Mouse (Mus musculus): ENCODE measurements at regions not wholly inside any gene's neighbourhood (a gene's known extent, or its start where the extent isn't known, plus 50 kb on each side); places are given as distances from the start of the nearest gene placed in this dataset.

DNA sequence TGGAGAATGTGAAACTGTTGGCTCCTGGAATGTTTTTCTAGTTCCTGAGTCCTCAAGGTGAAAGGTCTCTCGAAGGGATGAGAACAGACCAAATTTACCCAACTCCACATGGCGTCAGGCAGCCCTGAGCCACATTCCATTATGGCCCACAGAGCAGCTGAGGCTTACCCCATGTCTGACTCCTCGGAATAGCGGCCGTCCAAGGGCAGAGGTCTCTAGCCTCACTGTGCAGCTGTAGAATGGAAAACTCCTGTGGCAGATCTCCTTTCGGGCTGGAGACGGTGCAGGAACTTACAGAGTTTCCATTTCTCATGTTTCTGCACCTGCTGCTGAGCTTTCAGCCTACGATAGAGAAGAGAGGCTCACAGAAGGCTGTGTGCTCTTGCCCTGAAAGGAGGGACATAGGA, 69.1 kb upstream of the Eed start:
- POLR2A ChIA-PET: no interaction called here

DNA sequence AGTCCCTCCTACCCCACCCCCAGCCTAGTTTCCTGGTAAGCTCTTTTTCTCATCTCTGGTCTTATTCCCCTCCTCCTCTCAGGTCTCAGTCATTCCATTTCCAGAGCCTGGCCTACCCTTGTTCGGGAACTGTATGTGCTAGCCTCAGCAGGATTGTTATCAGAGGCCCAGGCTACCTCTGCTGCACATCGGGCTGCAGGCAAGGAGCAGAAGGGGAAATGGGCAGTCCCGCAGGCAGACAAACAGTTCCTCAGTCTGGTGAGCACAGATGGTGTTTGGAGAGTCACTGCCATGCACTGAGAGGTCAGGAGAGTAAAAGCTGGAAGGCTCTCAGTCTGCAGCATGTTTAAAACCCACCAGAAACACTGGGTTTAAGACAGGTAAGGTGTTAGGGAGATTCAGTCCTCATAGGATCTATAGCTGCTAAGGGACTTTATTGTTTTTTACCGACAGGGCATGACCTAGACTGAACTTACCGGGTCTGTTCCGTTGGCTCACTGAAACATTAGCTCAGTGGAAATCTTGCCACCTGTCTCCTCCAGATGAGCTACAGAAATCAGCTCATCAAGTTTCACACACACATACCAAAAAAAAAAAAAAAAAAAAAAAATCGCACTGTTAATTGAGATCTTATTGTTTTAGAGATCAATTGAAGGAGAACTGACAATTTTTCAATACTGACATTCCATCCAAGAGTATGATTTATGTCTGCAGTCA, 74.2 kb upstream of the Eed start:
- POLR2A ChIA-PET: interaction anchor here in 3 of 4 experiments (0.6 to 1.3 kb wide), 4 partner anchors 14 to 66 kb away, joined by 3 to 4 read pairs (median 3); no protein-coding TSS in a partner anchor
- CTCF ChIA-PET: no interaction called here

More for the DNA sequence above, 69.1 kb upstream of the Eed start:
- CTCF ChIA-PET: no interaction called here

DNA sequence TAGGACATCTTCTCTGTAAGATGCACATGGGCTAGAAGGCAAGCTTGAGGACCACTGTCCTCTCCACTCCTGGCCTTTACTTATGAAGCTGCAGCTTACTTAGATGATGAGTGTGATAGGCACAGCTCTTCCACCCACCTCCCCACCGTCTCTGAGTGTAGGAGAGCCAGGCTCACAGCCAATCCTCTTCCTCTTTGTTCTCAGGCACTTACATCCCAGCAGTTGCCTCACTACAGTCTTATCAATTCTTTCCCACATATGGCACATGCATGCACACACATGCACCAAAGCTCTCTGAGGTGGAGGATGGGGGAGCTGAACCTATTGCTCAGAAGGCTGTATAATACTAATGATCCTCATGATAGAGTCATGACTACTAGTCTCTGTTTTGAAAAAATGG, 72.1 kb upstream of the Picalm start:
- ChIA-PET POLR2A (no interaction called here), CTCF (no interaction called here)

DNA sequence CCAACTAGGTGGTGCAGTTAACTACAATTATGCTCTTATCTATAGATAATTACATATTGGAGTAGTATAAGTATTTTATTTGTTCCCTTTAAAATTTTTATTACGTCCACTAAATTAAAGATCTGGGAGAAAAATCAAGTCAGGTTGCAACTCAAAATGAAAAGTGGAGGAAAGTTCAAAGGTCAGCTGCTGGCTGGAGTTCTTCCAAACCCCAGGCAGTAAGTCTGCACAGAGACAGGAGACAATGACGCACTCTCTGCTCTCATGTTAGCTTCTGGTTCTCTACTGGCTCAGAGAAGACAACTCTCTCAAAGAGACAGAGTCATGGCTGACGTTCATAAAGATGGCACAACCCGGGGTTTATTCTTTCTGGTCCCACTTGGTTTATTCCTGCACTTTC, 71.4 kb upstream of the Picalm start:
- ChIA-PET CTCF (no interaction called here), POLR2A (no interaction called here)

DNA sequence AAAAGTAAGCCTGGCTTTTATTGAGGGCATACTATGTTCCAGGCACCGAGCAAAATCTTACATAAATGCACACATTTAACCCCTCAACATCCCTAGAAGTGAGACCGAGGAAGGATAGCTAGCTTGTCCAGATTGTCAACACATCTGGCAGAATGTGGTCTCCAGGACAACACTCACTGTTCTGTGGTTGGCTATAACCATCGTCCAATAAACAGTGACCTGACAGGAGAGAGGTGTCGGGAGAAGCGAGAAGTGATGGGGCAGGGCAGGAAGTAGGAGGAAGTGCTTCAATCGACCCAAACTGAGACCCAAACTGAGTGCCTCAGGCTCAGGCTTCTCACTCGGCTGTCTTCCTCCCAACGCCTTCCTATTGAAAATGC, 70.8 kb upstream of the Picalm start:
- POLR2A ChIA-PET: interaction anchor here in 2 of 4 experiments (0.9 to 1.3 kb wide), 2 partner anchors 42 to 83 kb away, joined by 3 read pairs; no protein-coding TSS in a partner anchor
- CTCF ChIA-PET: interaction anchor here in 1 of 4 experiments (0.9 kb wide), 1 partner anchor 18 kb away, joined by 3 read pairs; no protein-coding TSS in a partner anchor

DNA sequence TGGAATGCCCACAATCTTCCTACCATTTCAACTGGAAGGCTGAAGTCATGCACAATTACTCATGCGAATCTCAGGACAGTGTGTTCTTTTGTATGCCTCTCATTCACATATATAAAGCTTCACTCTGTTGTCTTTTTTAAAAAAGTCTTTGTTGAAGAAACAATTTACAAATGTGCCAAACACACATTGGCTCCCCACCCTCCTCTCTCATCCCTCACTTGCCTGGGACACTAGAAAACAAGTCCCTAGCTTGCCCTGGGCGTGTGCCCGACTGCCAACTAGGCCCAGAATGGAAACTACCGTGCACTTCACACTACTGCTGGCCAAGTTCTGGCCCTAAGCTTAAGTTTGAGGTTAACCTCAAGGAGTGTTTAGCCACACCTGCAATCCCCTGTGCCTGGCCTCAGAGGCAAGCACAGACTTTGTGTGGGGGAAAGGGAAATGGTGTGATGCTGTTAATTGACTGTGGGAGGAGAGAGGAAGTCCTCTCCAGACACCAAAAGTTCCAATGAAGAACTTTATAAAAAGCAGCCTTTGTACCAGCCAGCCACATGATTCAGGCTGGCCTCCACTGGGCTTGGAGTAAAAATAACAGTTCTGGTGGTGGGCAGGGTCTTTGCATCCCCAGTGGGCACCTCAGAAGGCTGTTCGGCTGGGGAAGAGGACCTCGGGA, 70.2 kb upstream of the Picalm start:
- ChIA-PET POLR2A (interaction anchor here in 2 of 4 experiments (0.9 to 1.3 kb wide), 2 partner anchors 43 to 83 kb away, joined by 3 read pairs; no protein-coding TSS in a partner anchor), CTCF (interaction anchor here in 1 of 4 experiments (0.9 kb wide), 1 partner anchor 19 kb away, joined by 3 read pairs; no protein-coding TSS in a partner anchor)

DNA sequence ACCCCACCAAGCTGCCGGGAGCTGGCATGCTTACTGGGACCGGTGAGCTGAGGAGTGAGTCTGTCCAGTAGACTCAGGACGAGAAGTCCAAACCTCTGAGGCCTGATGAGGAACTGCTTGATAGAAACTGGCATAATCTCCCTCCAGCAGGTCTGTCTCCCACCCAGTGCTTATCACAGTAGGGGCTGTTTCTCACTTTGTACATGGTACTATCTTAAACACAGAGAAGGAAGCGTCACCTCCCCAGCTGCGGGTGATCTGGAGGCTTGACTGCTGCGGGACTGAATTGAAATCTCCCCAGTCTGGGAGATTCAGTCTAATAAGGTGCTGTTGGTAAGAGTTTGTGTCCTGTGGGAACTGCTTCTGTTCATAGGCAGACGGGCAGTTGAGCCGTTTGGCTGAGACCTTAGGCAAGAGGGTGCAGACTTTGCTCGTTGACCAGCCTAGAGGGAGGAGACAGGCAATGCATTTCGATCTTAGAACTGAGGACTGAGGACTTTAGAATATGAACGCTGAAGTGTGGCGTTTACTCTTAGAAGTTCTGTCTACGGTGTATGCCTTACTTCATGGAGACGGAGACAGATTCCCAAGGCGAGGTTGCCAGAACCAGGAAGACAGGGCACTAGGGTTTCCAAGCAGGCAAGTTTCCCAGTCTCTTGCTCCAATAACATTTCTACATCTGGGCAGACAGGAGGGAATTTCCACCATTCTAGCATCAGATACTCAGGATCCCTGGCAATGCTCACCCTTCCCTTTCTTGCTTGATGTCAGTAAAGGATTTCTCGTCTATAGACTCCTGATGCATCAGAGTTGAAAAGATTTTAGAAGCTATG, 69.5 kb upstream of the Picalm start:
- ChIA-PET CTCF (no interaction called here), POLR2A (interaction anchor here in 1 of 4 experiments (1.3 kb wide), 1 partner anchor 84 kb away, joined by 3 read pairs; no protein-coding TSS in a partner anchor)

DNA sequence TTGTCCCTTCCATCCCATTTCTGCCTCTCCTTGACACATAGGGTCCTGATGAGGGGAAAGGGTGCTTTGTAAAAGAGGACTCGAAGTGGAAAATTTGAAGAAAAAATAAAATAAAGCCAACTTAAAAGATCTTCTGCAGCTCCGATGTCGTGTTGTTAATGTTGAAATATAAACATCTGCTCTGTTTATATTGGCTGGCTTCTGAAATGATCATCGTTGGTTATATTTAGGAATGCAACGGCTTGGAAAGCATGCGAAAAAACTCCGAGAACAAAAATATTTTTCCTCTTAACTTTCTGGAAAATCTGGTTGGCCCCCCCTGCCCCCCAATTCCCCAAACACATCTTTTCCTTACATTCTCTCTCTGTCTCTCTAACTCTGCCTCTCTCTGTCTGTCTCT, 68.3 kb upstream of the Picalm start:
- CTCF ChIA-PET: interaction anchor here in 1 of 4 experiments (0.6 kb wide), 1 partner anchor 64 kb away, joined by 3 read pairs; no protein-coding TSS in a partner anchor
- POLR2A ChIA-PET: no interaction called here

DNA sequence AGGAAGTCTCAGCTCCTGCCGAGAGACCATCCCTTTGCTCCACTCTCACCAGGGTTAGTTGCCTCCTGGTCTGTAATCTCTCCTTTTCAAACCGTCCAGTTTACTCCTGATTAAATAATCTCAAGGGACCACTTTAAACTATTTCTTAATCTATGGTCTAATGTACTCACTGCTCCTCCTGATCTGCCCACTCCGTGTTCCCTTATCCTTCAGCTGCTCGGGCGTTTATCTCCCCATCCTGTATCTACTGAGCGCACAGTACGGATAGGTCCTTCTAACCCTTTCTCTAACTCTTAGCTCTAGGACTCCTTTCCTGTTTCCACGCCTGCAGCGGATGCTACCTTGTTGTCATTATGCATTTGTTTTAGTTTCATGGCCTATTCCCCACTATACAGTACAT, 67.1 kb upstream of the Picalm start:
- POLR2A ChIA-PET: no interaction called here
- CTCF ChIA-PET: no interaction called here

DNA sequence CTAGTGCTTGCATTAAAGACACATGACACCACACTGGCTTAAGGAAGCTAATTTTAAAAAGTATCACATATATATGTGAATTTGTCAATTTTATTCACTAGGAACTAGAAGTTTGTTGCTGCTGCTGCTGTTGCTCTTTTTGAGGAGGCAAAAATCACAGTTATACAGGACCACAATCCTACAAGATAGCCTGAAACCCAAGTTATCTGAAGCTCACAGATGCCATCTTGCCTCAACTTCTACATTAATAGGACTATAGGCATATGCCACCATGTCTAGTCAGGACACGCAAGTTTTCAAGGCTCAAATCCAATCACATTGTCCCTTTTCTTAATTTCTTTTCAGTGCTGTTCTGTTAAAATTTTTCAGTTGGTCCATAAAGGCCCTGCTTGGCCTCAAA, 65.8 kb upstream of the Picalm start:
- ChIA-PET POLR2A (no interaction called here), CTCF (interaction anchor here in 1 of 4 experiments (0.6 kb wide), 1 partner anchor 47 kb away, joined by 3 read pairs; no protein-coding TSS in a partner anchor)

DNA sequence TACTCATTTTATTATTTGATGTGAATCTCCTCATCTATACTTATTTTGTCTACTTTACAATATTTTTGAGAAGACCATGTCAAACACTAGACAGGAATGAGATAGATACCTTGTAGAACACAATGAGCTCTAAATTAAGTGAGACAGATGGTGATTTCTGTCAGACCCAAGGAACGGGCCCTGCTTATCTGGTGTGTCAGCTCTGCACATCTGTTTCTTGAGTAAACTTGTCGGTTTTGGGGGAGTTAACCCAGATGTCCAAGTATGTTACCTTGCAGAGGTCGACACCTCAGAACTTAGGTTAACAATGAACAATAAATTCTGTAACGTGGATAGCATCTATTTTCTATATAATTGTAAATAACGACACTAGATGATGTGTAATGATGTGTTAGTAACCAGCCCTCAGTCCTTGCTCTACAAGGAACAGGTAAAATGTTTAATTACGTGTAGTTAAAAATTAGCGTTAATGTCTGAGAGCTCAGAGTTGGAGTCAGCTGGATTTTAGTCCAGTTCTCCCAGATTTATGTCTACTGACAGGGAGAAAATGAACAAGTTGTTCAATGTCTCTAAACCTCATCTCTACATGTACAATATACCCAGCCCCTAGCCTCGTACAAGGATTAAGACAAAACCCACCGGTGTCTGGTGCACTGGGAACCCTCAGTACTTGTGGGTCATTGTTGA, 64.6 kb upstream of the Picalm start:
- ChIA-PET CTCF (no interaction called here), POLR2A (no interaction called here)

DNA sequence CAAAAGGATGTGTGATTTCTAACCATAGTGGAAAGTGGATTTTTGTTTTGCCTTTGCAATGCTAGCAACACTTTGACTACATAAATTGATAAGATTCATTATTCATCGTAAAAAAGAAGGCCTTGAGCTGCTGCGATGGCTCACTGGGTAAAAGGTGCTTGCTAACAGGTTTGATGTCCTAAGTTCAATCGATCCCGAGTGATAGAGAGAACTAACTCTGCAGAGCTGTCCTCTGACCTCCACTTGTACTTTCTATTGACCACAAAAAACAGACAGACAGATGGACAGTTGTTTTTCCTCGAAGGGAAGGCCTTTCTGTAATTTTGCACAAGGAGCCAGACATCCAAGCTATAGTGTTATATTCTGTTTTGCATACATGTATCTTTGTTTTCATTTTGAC, 63.7 kb upstream of the Picalm start:
- POLR2A ChIA-PET: no interaction called here
- CTCF ChIA-PET: no interaction called here

DNA sequence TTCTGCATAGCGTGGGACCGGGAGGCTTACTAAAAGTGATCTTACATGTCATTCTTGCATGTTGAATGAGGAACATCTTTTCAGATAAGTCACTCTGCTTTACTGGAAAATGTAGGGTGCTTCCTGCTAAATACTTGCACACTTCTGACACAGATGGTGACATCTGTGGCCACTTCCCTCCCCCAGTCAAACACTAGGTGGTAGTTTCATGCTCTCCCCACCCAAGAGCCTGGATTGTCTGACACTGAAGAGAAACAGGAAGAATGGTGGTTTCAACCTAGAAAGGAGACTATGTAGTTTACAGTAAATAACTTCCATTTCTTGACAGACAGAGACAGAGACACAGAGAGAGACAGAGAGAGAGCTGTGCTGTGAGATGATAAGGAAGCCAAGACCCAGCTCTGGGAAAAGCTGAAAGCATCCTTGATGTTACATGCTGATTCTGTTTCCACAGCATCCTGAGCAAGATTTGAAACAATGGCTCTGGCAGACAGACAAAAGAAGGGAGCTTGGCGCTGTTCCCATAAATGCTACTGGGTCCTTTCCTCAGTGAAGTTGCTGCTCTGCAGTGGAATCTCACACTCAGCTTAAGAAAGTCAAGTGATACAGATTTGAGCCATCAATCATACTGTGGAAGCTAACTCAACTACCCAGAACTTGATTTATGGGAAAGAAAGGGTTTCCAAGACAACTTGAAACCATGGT, 61.9 kb upstream of the Picalm start:
- POLR2A ChIA-PET: no interaction called here
- CTCF ChIA-PET: no interaction called here

DNA sequence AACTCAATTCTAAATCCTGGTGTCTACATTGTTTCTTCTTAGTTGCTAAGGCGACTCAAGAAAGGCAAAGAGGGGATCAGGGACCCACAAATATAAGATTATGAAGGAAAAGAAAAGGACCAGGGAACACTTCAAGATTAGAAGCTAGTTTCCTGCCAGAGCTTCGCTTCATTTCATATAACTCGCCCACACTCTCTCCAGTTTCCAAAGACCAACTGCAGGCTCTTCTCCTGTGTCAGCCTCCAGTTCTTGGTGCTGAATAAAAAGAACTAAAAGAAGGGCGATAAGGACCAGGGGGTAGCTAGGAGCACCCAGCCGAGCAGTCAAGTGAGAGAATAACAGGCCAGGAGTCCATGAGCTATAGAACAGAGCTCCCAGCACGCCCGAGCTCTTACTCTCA, 59.7 kb upstream of the Picalm start:
- ChIA-PET POLR2A (interaction anchor here in 2 of 4 experiments (0.8 to 1.0 kb wide), 2 partner anchors 29 to 72 kb away, joined by 3 read pairs; no protein-coding TSS in a partner anchor), CTCF (interaction anchor here in 1 of 4 experiments (0.6 to 0.8 kb wide), 2 partner anchors 72 to 162 kb away, joined by 3 to 4 read pairs; no protein-coding TSS in a partner anchor)

DNA sequence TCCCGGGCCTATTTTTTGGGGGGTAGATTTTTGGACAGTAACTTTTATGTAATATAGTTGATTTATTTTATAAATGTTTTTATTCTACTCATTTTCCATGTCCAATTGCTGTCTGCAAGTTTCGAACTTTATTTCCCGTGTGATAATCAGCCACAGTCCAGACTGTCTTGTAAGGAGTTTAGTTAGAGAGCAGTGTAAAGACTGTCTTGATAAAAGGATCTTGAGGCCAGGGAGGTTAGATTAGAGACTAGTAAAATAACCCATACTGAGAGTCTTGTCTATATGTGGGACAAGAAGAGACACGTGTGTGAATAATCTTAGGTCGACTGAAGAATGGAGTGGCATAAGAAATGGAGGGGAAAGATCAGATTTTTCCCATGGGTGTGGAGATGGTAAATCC, 56.1 kb upstream of the Picalm start:
- ChIA-PET CTCF (no interaction called here), POLR2A (no interaction called here)

DNA sequence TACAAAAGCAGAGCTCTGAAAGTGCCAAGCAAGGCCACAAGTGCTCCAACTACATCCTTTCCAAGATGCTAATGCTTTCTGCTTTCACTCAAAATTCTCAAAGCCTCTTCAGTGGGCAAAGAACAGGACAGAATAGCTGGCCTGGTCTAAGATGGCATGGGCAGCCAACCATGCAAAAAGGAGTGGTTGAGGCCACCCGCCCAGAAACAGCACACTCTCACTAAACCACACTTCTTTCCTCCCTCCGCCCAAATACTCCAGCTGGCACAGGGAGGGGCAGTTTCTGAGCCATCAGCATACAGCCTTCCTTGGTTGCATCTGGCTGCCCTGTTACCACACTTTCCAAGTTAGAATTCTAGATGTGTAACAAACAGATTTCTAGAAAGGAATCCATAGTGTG, 55.4 kb upstream of the Picalm start:
- POLR2A ChIA-PET: interaction anchor here in 1 of 4 experiments (0.6 kb wide), 1 partner anchor 32 kb away, joined by 4 read pairs; no protein-coding TSS in a partner anchor

DNA sequence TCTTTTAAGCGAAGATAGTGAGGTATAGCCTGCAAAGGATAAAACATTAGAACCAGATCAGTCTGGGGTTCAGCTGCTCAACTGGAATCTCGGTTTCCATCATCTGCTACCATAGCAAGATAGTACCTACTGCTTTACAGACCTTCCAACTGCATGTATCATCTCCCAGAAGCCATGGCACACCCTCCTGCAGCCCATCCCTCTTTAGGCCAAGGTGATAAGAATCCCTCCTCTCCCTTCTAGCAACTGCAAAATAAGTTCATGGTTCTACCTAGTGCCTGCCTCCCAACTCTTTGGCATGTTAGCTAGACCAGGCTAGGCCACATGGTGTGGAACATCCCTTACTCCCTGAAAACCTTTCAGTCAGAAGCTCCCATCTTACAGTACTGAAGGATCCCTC, 52.4 kb upstream of the Picalm start:
- CTCF ChIA-PET: no interaction called here
- POLR2A ChIA-PET: interaction anchor here in 1 of 4 experiments (1.0 kb wide), 1 partner anchor 54 kb away, joined by 3 read pairs; no protein-coding TSS in a partner anchor

More for the DNA sequence above, 55.4 kb upstream of the Picalm start:
- CTCF ChIA-PET: no interaction called here

DNA sequence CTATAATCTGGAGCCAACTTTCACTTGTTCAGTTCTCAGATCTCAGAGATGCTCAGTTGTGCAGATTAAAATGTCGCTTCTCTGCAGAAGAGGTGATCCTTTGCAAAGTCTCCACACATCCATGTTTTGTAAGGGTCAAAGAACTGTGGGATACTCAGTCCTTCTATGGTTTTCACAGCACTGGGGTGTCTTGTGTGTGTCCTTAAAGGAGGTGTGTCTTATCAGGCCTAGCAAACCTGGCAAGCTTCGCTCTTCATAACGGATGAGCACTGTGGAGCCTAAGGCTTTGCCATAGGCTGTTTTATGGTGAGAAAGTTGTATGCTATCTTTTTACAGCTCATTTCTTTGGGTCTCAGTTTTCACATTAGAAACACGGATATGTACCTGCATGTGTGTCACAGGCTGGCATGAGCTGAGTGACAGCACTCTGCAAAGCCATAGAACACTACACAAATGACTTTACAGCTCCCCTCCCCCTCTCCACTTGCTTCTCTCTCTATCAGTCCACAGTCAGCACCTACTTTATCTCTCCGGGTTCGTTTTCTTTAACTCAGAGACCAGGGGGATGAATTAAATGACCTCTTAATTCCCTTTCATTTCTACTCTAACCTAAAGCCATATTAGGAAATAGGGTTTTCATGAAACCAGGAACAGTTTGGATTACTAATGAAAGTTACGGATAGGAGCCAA, 49.8 kb upstream of the Picalm start:
- POLR2A ChIA-PET: interaction anchor here in 1 of 4 experiments (0.8 kb wide), 1 partner anchor 15 kb away, joined by 3 read pairs; no protein-coding TSS in a partner anchor

More for the DNA sequence above, 49.8 kb upstream of the Picalm start:
- CTCF ChIA-PET: no interaction called here

Data from embryonic stem cell, embryonic (primary cell).